Mouse (Mus musculus): ENCODE data around the gene Snapc3. TPM values are rescaled to one million over a fixed set of nuclear protein-coding genes. Genes with fewer than 3 reads are reported as not detected.

Snapc3 gene
- polyA plus RNA-seq, 1 experiment from 2014 or later: 60.6 TPM

GRCm38 (mm10) chr4:83423641-83424040 is 6.1 kb downstream of the Snapc3 start:
- Histone ChIP-seq H3K4me1 (replicated peaks) (peaks cover 11% of the 10 kb centered on the region), H3K4me2 (no peak overlapping the region), H3K27ac (replicated peaks) (no peak overlapping the region), H3K27me3 (no peaks in the 10 kb centered on the region), H3K36me3 (peaks cover 42% of the 10 kb centered on the region), H3K4me3 (no peak overlapping the region), H3K9ac (no peak overlapping the region), H3K9me3 (no peaks in the 10 kb centered on the region)
- WGBS: 97% methylated on average over 6 of the region's 6 CpGs
- ATAC-seq (ENCODE audit: low FRiP score, low read depth): no peak

DNA sequence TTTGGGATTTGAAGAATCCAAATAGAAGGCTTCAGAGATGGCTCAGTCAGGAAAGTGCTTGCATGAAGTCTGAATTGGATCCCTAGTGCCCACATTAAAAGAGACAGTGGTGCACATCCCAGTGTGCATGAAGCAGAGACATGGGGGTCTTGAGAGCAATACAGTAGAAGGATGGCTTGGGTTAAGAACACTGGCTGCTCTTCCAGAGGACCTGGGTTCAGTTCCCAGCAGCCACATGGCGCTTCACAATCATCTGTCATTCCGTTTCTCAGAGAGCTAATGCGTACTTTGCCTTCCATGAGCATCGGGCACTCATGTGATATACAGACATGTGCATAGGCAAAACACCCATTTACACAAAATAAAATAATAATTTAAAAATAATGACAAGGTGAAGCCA is 7.6 kb downstream of the Snapc3 start:
- ATAC-seq (ENCODE audit: low FRiP score, low read depth): no peak
- Histone ChIP-seq H3K9ac (no peak overlapping the region), H3K27me3 (no peaks in the 10 kb centered on the region), H3K4me2 (no peak overlapping the region), H3K9me3 (no peaks in the 10 kb centered on the region), H3K4me1 (replicated peaks) (no peaks in the 10 kb centered on the region), H3K4me3 (no peak overlapping the region), H3K36me3 (peaks cover 54% of the 10 kb centered on the region), H3K27ac (replicated peaks) (no peak overlapping the region)
- over 99% methylated on average over 4 of the region's 4 CpGs for WGBS

GRCm38 (mm10) chr4:83427141-83427540 is 9.6 kb downstream of the Snapc3 start:
- no peak for ATAC-seq (ENCODE audit: low FRiP score, low read depth)
- Histone ChIP-seq H3K27me3 (no peaks in the 10 kb centered on the region), H3K4me2 (no peak overlapping the region), H3K9ac (no peak overlapping the region), H3K9me3 (no peaks in the 10 kb centered on the region), H3K4me3 (no peak overlapping the region), H3K36me3 (peaks cover 54% of the 10 kb centered on the region), H3K27ac (replicated peaks) (no peak overlapping the region), H3K4me1 (replicated peaks) (no peaks in the 10 kb centered on the region)
- WGBS: 96% methylated on average over 7 of the region's 7 CpGs

DNA sequence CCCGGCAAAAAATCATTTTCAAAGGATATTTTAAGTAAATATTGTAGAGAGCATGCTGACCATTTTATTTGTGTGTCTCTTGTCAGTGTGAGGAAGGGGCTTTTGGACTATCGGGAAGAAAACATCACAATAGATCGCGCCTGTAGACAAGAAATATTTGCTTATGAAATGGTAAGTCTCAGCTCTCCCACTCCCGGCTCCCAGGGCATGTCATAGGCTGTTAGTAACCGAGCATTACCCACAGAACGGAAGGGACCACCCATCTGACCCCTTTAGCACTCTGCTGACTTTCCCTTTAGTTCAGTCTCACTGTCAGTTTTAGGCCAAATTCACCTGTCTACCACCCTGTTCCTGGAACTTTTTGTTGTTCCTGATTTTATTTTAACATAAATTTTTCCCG is 10.2 kb downstream of the Snapc3 start:
- Histone ChIP-seq H3K27ac (replicated peaks) (no peak overlapping the region), H3K36me3 (peaks cover 54% of the 10 kb centered on the region), H3K9me3 (no peaks in the 10 kb centered on the region), H3K4me1 (replicated peaks) (no peaks in the 10 kb centered on the region), H3K4me3 (no peak overlapping the region), H3K27me3 (no peaks in the 10 kb centered on the region), H3K4me2 (no peak overlapping the region), H3K9ac (no peak overlapping the region)
- no peak for ATAC-seq (ENCODE audit: low FRiP score, low read depth)
- 97% methylated on average over 8 of the region's 8 CpGs for WGBS

- 92% methylated on average over 4 of the region's 4 CpGs for WGBS
- no peaks in the 10 kb centered on the region for H3K27me3 ChIP-seq
- no peak overlapping the region for H3K27ac ChIP-seq (replicated peaks)
- peaks cover 47% of the 10 kb centered on the region for H3K36me3 ChIP-seq
- no peak for ATAC-seq (ENCODE audit: low FRiP score, low read depth)
- H3K9ac ChIP-seq: no peak overlapping the region
- no peaks in the 10 kb centered on the region for H3K9me3 ChIP-seq
- no peak overlapping the region for H3K4me2 ChIP-seq
- H3K4me3 ChIP-seq: no peak overlapping the region
- no peaks in the 10 kb centered on the region for H3K4me1 ChIP-seq (replicated peaks)
Observed at GRCm38 (mm10) chr4:83428845-83429244, 11.3 kb downstream of the Snapc3 start.

- no peak overlapping the region for H3K9ac ChIP-seq
- no peaks in the 10 kb centered on the region for H3K4me1 ChIP-seq (replicated peaks)
- WGBS: 83% methylated on average over 7 of the region's 7 CpGs
- H3K4me2 ChIP-seq: no peak overlapping the region
- no peaks in the 10 kb centered on the region for H3K27me3 ChIP-seq
- ATAC-seq (ENCODE audit: low FRiP score, low read depth): no peak
- H3K36me3 ChIP-seq: peaks cover 52% of the 10 kb centered on the region
- no peak overlapping the region for H3K27ac ChIP-seq (replicated peaks)
- H3K4me3 ChIP-seq: no peak overlapping the region
- H3K9me3 ChIP-seq: no peaks in the 10 kb centered on the region
Observed at GRCm38 (mm10) chr4:83431950-83432349, 14.4 kb downstream of the Snapc3 start.

- Histone ChIP-seq H3K4me1 (replicated peaks) (no peaks in the 10 kb centered on the region), H3K36me3 (peaks cover 52% of the 10 kb centered on the region), H3K27ac (replicated peaks) (no peak overlapping the region), H3K4me2 (no peak overlapping the region), H3K4me3 (no peak overlapping the region), H3K9ac (no peak overlapping the region), H3K27me3 (no peaks in the 10 kb centered on the region), H3K9me3 (no peaks in the 10 kb centered on the region)
- WGBS: 93% methylated on average over 6 of the region's 6 CpGs
- no peak for ATAC-seq (ENCODE audit: low FRiP score, low read depth)
Observed at GRCm38 (mm10) chr4:83432901-83433300, 15.4 kb downstream of the Snapc3 start.

- no peaks in the 10 kb centered on the region for H3K27me3 ChIP-seq
- H3K36me3 ChIP-seq: peaks cover 46% of the 10 kb centered on the region
- H3K9me3 ChIP-seq: no peaks in the 10 kb centered on the region
- no peak overlapping the region for H3K9ac ChIP-seq
- H3K4me1 ChIP-seq (replicated peaks): no peaks in the 10 kb centered on the region
- no peak overlapping the region for H3K4me3 ChIP-seq
- H3K4me2 ChIP-seq: no peak overlapping the region
- H3K27ac ChIP-seq (replicated peaks): no peak overlapping the region
- no peak for ATAC-seq (ENCODE audit: low FRiP score, low read depth)
- WGBS: 95% methylated on average over 8 of the region's 8 CpGs
Observed at GRCm38 (mm10) chr4:83436375-83436774, 18.9 kb downstream of the Snapc3 start.

DNA sequence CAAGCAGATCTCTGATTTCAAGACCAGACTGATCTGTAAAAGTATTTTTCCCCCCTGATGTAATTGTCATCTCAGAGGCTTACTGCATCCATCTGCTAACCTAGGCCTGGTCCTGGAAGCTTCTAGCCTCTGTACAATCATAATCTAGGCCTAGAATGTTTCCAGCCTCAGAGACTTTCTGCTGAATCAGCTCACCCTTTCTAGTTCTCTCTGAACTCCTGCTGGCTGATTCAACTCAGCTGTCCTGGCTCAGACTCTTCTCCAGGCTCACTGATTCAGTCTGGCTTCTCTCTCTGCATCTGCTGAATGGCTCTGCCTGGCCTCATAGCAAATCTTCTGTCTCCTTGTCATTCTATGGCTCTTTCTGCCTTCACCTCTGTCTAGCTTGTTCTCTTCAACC is 20.6 kb downstream of the Snapc3 start:
- H3K4me1 ChIP-seq (replicated peaks): no peaks in the 10 kb centered on the region
- no peak overlapping the region for H3K27ac ChIP-seq (replicated peaks)
- peaks cover 54% of the 10 kb centered on the region for H3K36me3 ChIP-seq
- no peak overlapping the region for H3K4me3 ChIP-seq
- H3K4me2 ChIP-seq: no peak overlapping the region
- H3K9ac ChIP-seq: no peak overlapping the region
- no peaks in the 10 kb centered on the region for H3K9me3 ChIP-seq
- ATAC-seq (ENCODE audit: low FRiP score, low read depth): no peak
- no peaks in the 10 kb centered on the region for H3K27me3 ChIP-seq

GRCm38 (mm10) chr4:83439045-83439444 is 21.5 kb downstream of the Snapc3 start:
- WGBS: 41% methylated on average over 5 of the region's 5 CpGs
- Histone ChIP-seq H3K27me3 (no peaks in the 10 kb centered on the region), H3K4me3 (no peak overlapping the region), H3K9ac (no peak overlapping the region), H3K36me3 (peaks cover 48% of the 10 kb centered on the region), H3K4me2 (no peak overlapping the region), H3K27ac (replicated peaks) (no peak overlapping the region), H3K4me1 (replicated peaks) (no peaks in the 10 kb centered on the region), H3K9me3 (no peaks in the 10 kb centered on the region)
- ATAC-seq (ENCODE audit: low FRiP score, low read depth): no peak

DNA sequence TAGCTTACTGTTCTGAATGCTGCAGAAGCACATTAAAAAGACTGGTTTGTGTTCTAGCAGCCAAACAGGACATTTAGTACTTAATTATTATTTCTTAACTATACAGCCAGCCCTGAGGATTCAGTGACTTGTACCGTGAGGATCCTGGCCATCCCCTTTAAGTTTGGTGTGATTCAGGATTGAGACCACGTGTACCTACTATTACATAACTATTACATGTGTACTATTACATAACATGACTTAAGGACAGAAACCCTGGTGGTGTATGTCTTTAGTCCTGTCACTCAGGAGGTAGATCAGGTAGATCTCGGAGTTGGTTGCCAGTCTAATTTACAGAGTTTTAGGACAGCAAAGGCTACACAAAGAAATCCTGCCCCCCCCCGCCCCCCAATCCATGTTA is 23.5 kb downstream of the Snapc3 start:
- no peak for ATAC-seq (ENCODE audit: low FRiP score, low read depth)
- H3K4me1 ChIP-seq (replicated peaks): no peaks in the 10 kb centered on the region
- no peaks in the 10 kb centered on the region for H3K9me3 ChIP-seq
- WGBS: 91% methylated on average over 4 of the region's 4 CpGs
- peaks cover 35% of the 10 kb centered on the region for H3K36me3 ChIP-seq
- H3K27ac ChIP-seq (replicated peaks): no peak overlapping the region
- H3K9ac ChIP-seq: no peak overlapping the region
- no peaks in the 10 kb centered on the region for H3K27me3 ChIP-seq
- H3K4me2 ChIP-seq: no peak overlapping the region
- no peak overlapping the region for H3K4me3 ChIP-seq

DNA sequence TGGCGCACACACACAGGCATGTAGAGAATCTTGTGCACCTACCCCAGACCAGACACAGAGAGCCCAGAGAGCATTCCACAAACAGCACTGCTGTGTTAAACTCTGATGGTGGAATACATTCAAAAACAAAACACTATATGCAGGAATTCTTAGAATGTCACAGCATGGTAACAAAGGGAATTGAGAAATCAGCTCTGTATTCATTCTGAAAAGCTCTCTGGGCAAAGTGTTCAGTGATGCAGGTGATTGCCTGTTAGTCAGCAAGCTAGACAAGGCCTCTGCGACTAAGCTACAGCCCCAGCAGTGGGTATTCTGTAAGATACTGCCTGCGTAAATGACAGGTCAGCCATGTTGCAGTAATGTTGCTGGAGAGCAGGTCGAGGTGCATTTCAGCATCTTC is 33.3 kb downstream of the Snapc3 start:
- H3K27ac ChIP-seq (replicated peaks): no peak overlapping the region
- H3K36me3 ChIP-seq: peaks cover 55% of the 10 kb centered on the region
- no peaks in the 10 kb centered on the region for H3K9me3 ChIP-seq
- H3K9ac ChIP-seq: no peak overlapping the region
- 89% methylated on average over 4 of the region's 4 CpGs for WGBS
- no peaks in the 10 kb centered on the region for H3K4me1 ChIP-seq (replicated peaks)
- H3K4me2 ChIP-seq: no peak overlapping the region
- no peak overlapping the region for H3K4me3 ChIP-seq
- no peaks in the 10 kb centered on the region for H3K27me3 ChIP-seq
- ATAC-seq (ENCODE audit: low FRiP score, low read depth): no peak

DNA sequence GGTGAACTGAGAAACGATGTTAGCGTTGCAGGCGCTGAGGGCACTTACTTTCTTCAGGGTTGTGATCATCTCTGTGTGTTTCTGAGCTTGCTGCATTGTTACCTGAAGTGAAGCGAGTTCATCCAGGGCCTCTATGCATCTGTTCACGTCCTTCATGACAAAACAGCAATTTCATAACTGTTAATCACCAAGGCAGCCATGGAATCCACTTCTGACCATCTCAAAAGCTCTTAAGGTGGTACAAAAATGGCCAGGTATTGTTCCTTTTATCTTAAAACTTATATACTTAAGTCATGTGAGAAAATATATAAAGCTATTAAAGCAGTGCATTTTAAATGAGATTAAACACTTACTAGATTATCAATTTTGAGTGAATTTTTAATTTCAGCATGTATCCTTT is 42.6 kb downstream of the Snapc3 start:
- Histone ChIP-seq H3K4me3 (no peak overlapping the region), H3K9me3 (no peaks in the 10 kb centered on the region), H3K4me2 (no peak overlapping the region), H3K4me1 (replicated peaks) (no peaks in the 10 kb centered on the region), H3K27ac (replicated peaks) (no peak overlapping the region), H3K9ac (no peak overlapping the region), H3K27me3 (no peaks in the 10 kb centered on the region), H3K36me3 (peaks cover 77% of the 10 kb centered on the region)
- WGBS: 90% methylated on average over 5 of the region's 5 CpGs
- no peak for ATAC-seq (ENCODE audit: low FRiP score, low read depth)
